Mouse (Mus musculus): ENCODE measurements at regions not wholly inside any gene's neighbourhood (a gene's known extent, or its start where the extent isn't known, plus 50 kb on each side); places are given as distances from the start of the nearest gene placed in this dataset.

DNA sequence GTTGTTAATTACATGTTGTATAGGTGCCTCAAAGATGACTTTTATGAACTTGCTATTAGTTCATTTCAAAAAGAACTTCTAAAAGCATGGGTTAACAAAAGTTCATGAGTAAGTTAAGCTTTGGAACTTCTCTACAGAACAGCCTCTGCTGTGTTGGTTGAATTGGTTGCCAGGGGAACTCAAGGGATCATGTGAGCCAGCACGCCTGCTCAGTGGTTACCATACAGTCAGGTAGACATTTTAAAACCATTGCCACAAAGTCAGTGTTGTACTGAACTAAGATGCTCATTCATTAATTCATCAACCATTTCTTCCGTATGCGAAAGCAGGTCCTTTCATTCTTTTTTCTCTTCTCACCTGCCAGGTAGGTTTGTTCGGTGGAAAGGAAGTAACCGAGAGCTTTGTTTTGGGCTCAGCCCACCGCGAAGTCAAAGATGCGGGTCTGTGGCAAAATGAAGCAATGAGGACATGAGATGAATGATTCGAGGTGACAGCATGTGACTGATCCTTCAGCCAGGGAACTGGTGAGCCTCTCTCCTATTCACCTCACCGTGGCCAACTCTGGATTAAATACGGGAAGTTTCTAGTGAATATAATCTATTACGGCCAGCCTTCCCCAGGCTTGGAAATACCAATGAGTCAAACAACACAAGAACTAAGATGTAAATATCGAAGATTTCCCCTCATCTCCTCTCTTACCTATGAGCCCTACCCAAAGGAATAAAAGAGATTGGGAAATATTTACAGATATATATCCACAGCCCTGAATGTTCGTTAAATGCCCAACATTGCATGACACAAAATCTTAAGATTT, 79.4 kb upstream of the Tfec start:
- Histone ChIP-seq H3K36me3 (ENCODE audit: control insufficient read depth, insufficient read depth, low read length) (no peaks in the 10 kb centered on the region), H3K27ac (replicated peaks) (no peak overlapping the region), H3K9ac (ENCODE audit: low read length) (no peak overlapping the region), H3K9me3 (ENCODE audit: control insufficient read depth, low read length) (no peaks in the 10 kb centered on the region), H3K4me2 (replicated peaks; ENCODE audit: low read depth) (no peak overlapping the region), H3K4me3 (ENCODE audit: low read depth, low read length) (no peak overlapping the region), H3K27me3 (ENCODE audit: control insufficient read depth, insufficient read depth, low read length) (no peaks in the 10 kb centered on the region), H3K4me1 (replicated peaks; ENCODE audit: control insufficient read depth, insufficient read depth) (no peaks in the 10 kb centered on the region)
- no peak for TF ChIP-seq CTCF (IDR thresholded peaks at IDR 0.05; ENCODE audit: low read depth)
- TF ChIP-seq EP300 (optimal IDR thresholded peaks at IDR 0.05) = no peak
- 56% methylated on average over 14 of the region's 14 CpGs for WGBS
- DNase-seq (ENCODE audit: low spot score) = no peak
- ATAC-seq (ENCODE audit: low FRiP score, low TSS enrichment) = no peak

- H3K27me3 ChIP-seq (ENCODE audit: control insufficient read depth, insufficient read depth, low read length) = no peaks in the 10 kb centered on the region
- no peak overlapping the region for H3K4me3 ChIP-seq (ENCODE audit: low read depth, low read length)
- no peaks in the 10 kb centered on the region for H3K9me3 ChIP-seq (ENCODE audit: control insufficient read depth, low read length)
- H3K4me2 ChIP-seq (replicated peaks; ENCODE audit: low read depth) = no peak overlapping the region
- H3K27ac ChIP-seq (replicated peaks) = no peak overlapping the region
- no peaks in the 10 kb centered on the region for H3K36me3 ChIP-seq (ENCODE audit: control insufficient read depth, insufficient read depth, low read length)
- ATAC-seq (ENCODE audit: low FRiP score, low TSS enrichment) (no peak), DNase-seq (ENCODE audit: low spot score) (no peak)
- WGBS = 56% methylated on average over 5 of the region's 5 CpGs
- no peak overlapping the region for H3K9ac ChIP-seq (ENCODE audit: low read length)
- H3K4me1 ChIP-seq (replicated peaks; ENCODE audit: control insufficient read depth, insufficient read depth) = no peaks in the 10 kb centered on the region
- TF ChIP-seq CTCF (IDR thresholded peaks at IDR 0.05; ENCODE audit: low read depth) = no peak
- no peak for TF ChIP-seq EP300 (optimal IDR thresholded peaks at IDR 0.05)
Observed at GRCm38 (mm10) chr6:16965658-16966057, 67.4 kb upstream of the Tfec start.

DNA sequence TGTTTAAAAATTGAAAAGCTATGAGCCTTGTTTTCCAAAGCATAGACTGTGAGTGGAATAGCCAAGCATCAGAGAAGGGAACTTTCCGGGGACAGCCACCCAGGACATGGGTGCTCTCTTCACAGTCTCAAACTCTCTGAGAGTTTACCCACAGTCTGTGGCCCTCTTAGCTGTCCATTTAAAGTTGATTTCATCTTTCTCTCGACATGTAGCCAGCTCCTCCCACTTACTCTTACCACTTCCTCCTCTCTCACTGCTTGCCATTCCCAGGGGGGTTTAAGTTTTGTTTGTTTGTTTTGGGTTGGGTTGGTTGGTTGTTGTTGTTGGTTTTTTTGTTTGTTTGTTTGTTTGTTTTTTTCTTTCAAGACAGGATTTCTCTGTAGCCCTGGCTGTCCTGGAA, 66.1 kb upstream of the Tfec start:
- Histone ChIP-seq H3K27me3 (ENCODE audit: control insufficient read depth, insufficient read depth, low read length) (no peaks in the 10 kb centered on the region), H3K9me3 (ENCODE audit: control insufficient read depth, low read length) (no peaks in the 10 kb centered on the region), H3K9ac (ENCODE audit: low read length) (no peak overlapping the region), H3K27ac (replicated peaks) (no peak overlapping the region), H3K4me2 (replicated peaks; ENCODE audit: low read depth) (no peak overlapping the region), H3K4me3 (ENCODE audit: low read depth, low read length) (no peak overlapping the region), H3K4me1 (replicated peaks; ENCODE audit: control insufficient read depth, insufficient read depth) (no peaks in the 10 kb centered on the region), H3K36me3 (ENCODE audit: control insufficient read depth, insufficient read depth, low read length) (no peaks in the 10 kb centered on the region)
- no peak for ATAC-seq (ENCODE audit: low FRiP score, low TSS enrichment)
- no peak for TF ChIP-seq EP300 (optimal IDR thresholded peaks at IDR 0.05)
- TF ChIP-seq CTCF (IDR thresholded peaks at IDR 0.05; ENCODE audit: low read depth) = no peak
- 75% methylated on average over 2 of the region's 2 CpGs for WGBS
- DNase-seq (ENCODE audit: low spot score) = no peak

DNA sequence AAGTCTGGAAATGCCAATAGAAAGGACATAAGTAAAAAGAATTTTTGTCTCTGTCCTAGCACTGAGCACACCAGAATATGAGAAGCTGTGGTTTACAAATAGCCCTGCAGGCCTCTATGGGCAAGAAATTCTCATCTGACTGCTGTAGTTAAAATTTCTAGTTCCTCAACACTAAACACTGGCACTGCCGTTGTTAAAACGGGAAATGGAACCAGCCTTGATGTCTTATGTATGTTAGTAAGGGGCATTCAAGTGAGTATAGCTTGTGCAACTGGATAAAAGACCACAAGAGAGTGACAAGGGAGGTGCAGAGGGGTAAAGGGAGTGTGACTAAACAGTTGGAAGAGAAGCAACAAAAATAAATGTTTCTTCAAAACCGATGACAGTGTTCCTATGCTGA, 65.7 kb upstream of the Tfec start:
- no peak for ATAC-seq (ENCODE audit: low FRiP score, low TSS enrichment)
- H3K9ac ChIP-seq (ENCODE audit: low read length) = no peak overlapping the region
- WGBS = 68% methylated on average over 3 of the region's 3 CpGs
- no peaks in the 10 kb centered on the region for H3K4me1 ChIP-seq (replicated peaks; ENCODE audit: control insufficient read depth, insufficient read depth)
- no peak overlapping the region for H3K27ac ChIP-seq (replicated peaks)
- H3K4me2 ChIP-seq (replicated peaks; ENCODE audit: low read depth) = no peak overlapping the region
- H3K9me3 ChIP-seq (ENCODE audit: control insufficient read depth, low read length) = no peaks in the 10 kb centered on the region
- H3K4me3 ChIP-seq (ENCODE audit: low read depth, low read length) = no peak overlapping the region
- no peak for TF ChIP-seq EP300 (optimal IDR thresholded peaks at IDR 0.05)
- TF ChIP-seq CTCF (IDR thresholded peaks at IDR 0.05; ENCODE audit: low read depth) = no peak
- no peaks in the 10 kb centered on the region for H3K27me3 ChIP-seq (ENCODE audit: control insufficient read depth, insufficient read depth, low read length)
- H3K36me3 ChIP-seq (ENCODE audit: control insufficient read depth, insufficient read depth, low read length) = no peaks in the 10 kb centered on the region
- no peak for DNase-seq (ENCODE audit: low spot score)

DNA sequence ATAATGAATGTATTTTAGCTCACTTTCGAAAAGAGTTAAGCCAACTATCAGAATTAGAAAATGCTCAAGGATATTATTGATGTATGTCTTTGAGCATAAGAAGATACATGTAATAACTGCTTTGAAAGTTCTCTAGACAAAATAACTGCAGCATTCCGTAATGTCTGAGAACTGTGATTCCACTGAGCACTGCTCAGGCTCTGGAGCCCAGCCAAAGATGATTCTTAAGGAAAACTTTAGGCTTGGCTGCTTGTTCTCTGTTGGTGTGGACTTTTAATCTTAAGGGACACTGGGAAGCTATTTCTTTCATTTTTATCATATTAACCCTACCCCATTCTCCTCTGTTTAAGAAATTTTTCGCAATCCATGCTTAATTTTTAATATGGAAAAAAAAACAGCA, 59.9 kb upstream of the Tfec start:
- TF ChIP-seq CTCF (IDR thresholded peaks at IDR 0.05; ENCODE audit: low read depth) (no peak), EP300 (optimal IDR thresholded peaks at IDR 0.05) (no peak)
- WGBS = 41% methylated on average over 3 of the region's 3 CpGs
- Histone ChIP-seq H3K9ac (ENCODE audit: low read length) (no peak overlapping the region), H3K9me3 (ENCODE audit: control insufficient read depth, low read length) (no peaks in the 10 kb centered on the region), H3K4me2 (replicated peaks; ENCODE audit: low read depth) (no peak overlapping the region), H3K27me3 (ENCODE audit: control insufficient read depth, insufficient read depth, low read length) (no peaks in the 10 kb centered on the region), H3K36me3 (ENCODE audit: control insufficient read depth, insufficient read depth, low read length) (no peaks in the 10 kb centered on the region), H3K4me1 (replicated peaks; ENCODE audit: control insufficient read depth, insufficient read depth) (no peaks in the 10 kb centered on the region), H3K4me3 (ENCODE audit: low read depth, low read length) (no peak overlapping the region), H3K27ac (replicated peaks) (no peak overlapping the region)
- DNase-seq (ENCODE audit: low spot score) (no peak), ATAC-seq (ENCODE audit: low FRiP score, low TSS enrichment) (no peak)

DNA sequence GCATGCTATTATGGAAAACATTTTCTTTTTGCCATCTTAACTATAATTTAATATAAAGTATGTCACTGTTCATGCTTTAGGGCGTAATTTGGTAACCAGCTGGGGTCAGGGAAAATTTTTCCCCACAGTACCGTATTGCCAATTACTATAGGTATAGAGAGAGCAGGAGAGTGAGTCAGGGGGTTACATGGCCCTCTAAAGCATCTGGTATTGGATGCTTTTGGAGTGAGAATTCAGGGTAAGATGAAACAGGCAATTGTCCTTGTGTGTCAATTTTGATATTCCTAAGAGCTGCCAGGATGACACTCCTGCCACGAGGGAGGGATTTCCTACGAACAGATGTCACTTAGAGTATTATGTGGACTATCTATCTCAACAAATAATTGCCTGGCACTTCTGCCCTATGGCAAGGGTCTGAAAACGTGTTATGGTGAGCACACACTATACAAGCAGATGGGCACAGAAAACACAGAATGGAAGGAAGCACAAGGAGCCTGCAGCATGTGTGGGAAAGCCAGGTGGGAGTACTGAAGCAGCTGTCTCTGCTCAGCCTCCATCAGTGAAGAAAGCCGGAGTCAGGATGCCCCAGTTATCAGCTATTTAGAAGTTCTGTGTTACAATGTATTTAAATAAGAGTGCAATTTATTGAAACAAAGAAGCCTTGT, 58.7 kb upstream of the Tfec start:
- Histone ChIP-seq H3K9me3 (ENCODE audit: control insufficient read depth, low read length) (no peaks in the 10 kb centered on the region), H3K27me3 (ENCODE audit: control insufficient read depth, insufficient read depth, low read length) (no peaks in the 10 kb centered on the region), H3K36me3 (ENCODE audit: control insufficient read depth, insufficient read depth, low read length) (no peaks in the 10 kb centered on the region), H3K27ac (replicated peaks) (no peak overlapping the region), H3K9ac (ENCODE audit: low read length) (no peak overlapping the region), H3K4me3 (ENCODE audit: low read depth, low read length) (no peak overlapping the region), H3K4me1 (replicated peaks; ENCODE audit: control insufficient read depth, insufficient read depth) (no peaks in the 10 kb centered on the region), H3K4me2 (replicated peaks; ENCODE audit: low read depth) (no peak overlapping the region)
- DNase-seq (ENCODE audit: low spot score) (no peak), ATAC-seq (ENCODE audit: low FRiP score, low TSS enrichment) (no peak)
- 69% methylated on average over 6 of the region's 6 CpGs for WGBS
- TF ChIP-seq CTCF (IDR thresholded peaks at IDR 0.05; ENCODE audit: low read depth) (no peak), EP300 (optimal IDR thresholded peaks at IDR 0.05) (no peak)
